In genomic region chr3:96277428-96277799, GRCm38 (mm10) we compare ENCODE assay signal across 9 mouse cellular contexts. TPM values are rescaled to one million over a fixed set of nuclear protein-coding genes. Genes with fewer than 3 reads are reported as not detected.
DNase-seq lines count a peak whose midpoint lies in the region; ATAC-seq and TF ChIP-seq lines count a peak whose summit lies in the region.
"Had no signal": no experiment of that assay in that cellular context is flagged by ENCODE, and none has a peak within 500 bp of the region (broad histone marks: within the 10 kb centered on the region; RNA-seq: fewer than 3 reads in every experiment).

No protein-coding gene starts in this region.

- WGBS in heart, embryonic 16.5 days = 12% methylated on average over 8 of the region's 8 CpGs
- WGBS in limb, embryonic 13.5 days = 19% methylated on average over 8 of the region's 8 CpGs
- WGBS in midbrain, postnatal 0 days = 13% methylated on average over 8 of the region's 8 CpGs

- peak overlapping the region; percentile 36 for H3K27ac ChIP-seq in heart, embryonic 16.5 days (ENCODE audit: low read length)
- H3K27ac ChIP-seq in limb, embryonic 13.5 days = peak overlapping the region; percentile 88
- H3K27ac ChIP-seq in midbrain, postnatal 0 days (ENCODE audit: low read depth, low read length) = peak overlapping the region; percentile 69; the same call in 1 of the 2 replicates

- H3K4me1 ChIP-seq in heart, embryonic 16.5 days (ENCODE audit: control insufficient read depth, insufficient read depth, low read length) = peaks cover 7% of the 10 kb centered on the region
- H3K4me1 ChIP-seq in limb, embryonic 13.5 days = peaks cover 6% of the 10 kb centered on the region; the same call in 1 of the 2 replicates
- no peaks in the 10 kb centered on the region for H3K4me1 ChIP-seq in midbrain, postnatal 0 days (ENCODE audit: insufficient read depth, low read length)

- H3K36me3 ChIP-seq in heart, embryonic 16.5 days (ENCODE audit: control insufficient read depth, insufficient read depth) = no peaks in the 10 kb centered on the region
- H3K36me3 ChIP-seq in limb, embryonic 13.5 days = no peaks in the 10 kb centered on the region
- H3K36me3 ChIP-seq in midbrain, postnatal 0 days (ENCODE audit: insufficient read depth, low read length) = no peaks in the 10 kb centered on the region

- peak; percentile 30 for DNase-seq in urinary bladder, postnatal 25 days (ENCODE audit: low spot score)
- no peak for DNase-seq in urinary bladder, postnatal 14 days (ENCODE audit: low spot score)
- peak; percentile 63 to 64 for DNase-seq in cerebellum, postnatal 10 days
- peak; percentile 32 for DNase-seq in midbrain, postnatal 0 days (ENCODE audit: low spot score)
- DNase-seq in testis, postnatal 10 days (ENCODE audit: low spot score) = peak; percentile 60
- DNase-seq in gastrocnemius, postnatal 10 days = no peak

- peak overlapping the region; percentile 98 for H3K4me2 ChIP-seq in heart, embryonic 16.5 days (ENCODE audit: low read depth, low read length)
- peak overlapping the region; percentile 81 for H3K4me2 ChIP-seq in limb, embryonic 13.5 days (replicated peaks)
- peak overlapping the region; percentile 60 for H3K4me2 ChIP-seq in midbrain, postnatal 0 days (ENCODE audit: low read depth, low read length, poor library complexity, severe bottlenecking)

- peak overlapping the region; percentile 68 for H3K9ac ChIP-seq in heart, embryonic 16.5 days (ENCODE audit: low read length)
- peak overlapping the region; percentile 73 for H3K9ac ChIP-seq in limb, embryonic 13.5 days
- H3K9ac ChIP-seq in midbrain, postnatal 0 days (replicated peaks; ENCODE audit: low read length, poor library complexity, severe bottlenecking) = peak overlapping the region; percentile 44; the same call in 1 of the 2 replicates

- no peak; the same call in 1 of the 2 replicates for TF ChIP-seq CTCF in midbrain, postnatal 0 days (IDR thresholded peaks at IDR 0.05)

- no peaks in the 10 kb centered on the region for H3K9me3 ChIP-seq in heart, embryonic 16.5 days (replicated peaks; ENCODE audit: control insufficient read depth, low read length)
- no peaks in the 10 kb centered on the region for H3K9me3 ChIP-seq in limb, embryonic 13.5 days
- no peaks in the 10 kb centered on the region for H3K9me3 ChIP-seq in midbrain, postnatal 0 days (ENCODE audit: low read length)

- ATAC-seq in heart, embryonic 16.5 days (replicated peaks; ENCODE audit: extremely low read depth, insufficient read depth, low FRiP score) = no peak; the same call in 1 of the 2 replicates
- no peak for ATAC-seq in limb, embryonic 13.5 days (ENCODE audit: low FRiP score, low read depth)
- ATAC-seq in midbrain, postnatal 0 days (ENCODE audit: low FRiP score) = no peak

- H3K4me3 ChIP-seq in heart, embryonic 16.5 days (ENCODE audit: low read length) = peak overlapping the region; percentile 69
- peak overlapping the region; percentile 52 for H3K4me3 ChIP-seq in limb, embryonic 13.5 days
- H3K4me3 ChIP-seq in midbrain, postnatal 0 days (ENCODE audit: low read depth, low read length) = peak overlapping the region; percentile 39

- no peaks in the 10 kb centered on the region for H3K27me3 ChIP-seq in heart, embryonic 16.5 days (ENCODE audit: control insufficient read depth, insufficient read depth, low read length)
- H3K27me3 ChIP-seq in limb, embryonic 13.5 days = peaks cover 3% of the 10 kb centered on the region
- H3K27me3 ChIP-seq in midbrain, postnatal 0 days (ENCODE audit: insufficient read depth, low read length) = no peaks in the 10 kb centered on the region

RNA-seq across cellular contexts. Expression of gene Hist2h2bb, which starts 7.9 kb away (rescaled TPM):
- 3.7 and 4.1 TPM in 2 replicates for polyA plus RNA-seq in heart, embryonic 16.5 days (2015; fragmentation: Nextera tagmentation; extraction: Ambion mirVana)
- polyA plus RNA-seq in limb, embryonic 13.5 days (2015; fragmentation: Nextera tagmentation; extraction: Ambion mirVana) = 13.3 and 15.5 TPM in 2 replicates
- 162 and 343 TPM in 2 replicates for total RNA-seq in midbrain, postnatal 0 days (2014; rRNA removed)
- polyA plus RNA-seq in midbrain, postnatal 0 days (2015; fragmentation: Nextera tagmentation; extraction: Ambion mirVana) = 1.0 and 1.7 TPM in 2 replicates
- 100 to 1,000 TPM; 371 to 420 TPM for total RNA-seq in gastrocnemius, postnatal 10 days (2021)

RNA-seq across cellular contexts. Expression of gene Hist2h3b, which starts 9.0 kb away (rescaled TPM):
- 17.2 and 25.2 TPM in 2 replicates for polyA plus RNA-seq in heart, embryonic 16.5 days (2015; fragmentation: Nextera tagmentation; extraction: Ambion mirVana)
- polyA plus RNA-seq in limb, embryonic 13.5 days (2015; fragmentation: Nextera tagmentation; extraction: Ambion mirVana) = 85.5 and 91.9 TPM in 2 replicates
- 684 and 1,135 TPM in 2 replicates for total RNA-seq in midbrain, postnatal 0 days (2014; rRNA removed)
- polyA plus RNA-seq in midbrain, postnatal 0 days (2015; fragmentation: Nextera tagmentation; extraction: Ambion mirVana) = 6.2 and 8.3 TPM in 2 replicates
- 100 to 1,000 TPM; 371 to 396 TPM for total RNA-seq in gastrocnemius, postnatal 10 days (2021)

RNA-seq across cellular contexts. Expression of gene Hist2h4, which starts 14.3 kb away (rescaled TPM):
- 2.4 and 5.8 TPM in 2 replicates for polyA plus RNA-seq in heart, embryonic 16.5 days (2015; fragmentation: Nextera tagmentation; extraction: Ambion mirVana)
- 15.5 and 16.9 TPM in 2 replicates for polyA plus RNA-seq in limb, embryonic 13.5 days (2015; fragmentation: Nextera tagmentation; extraction: Ambion mirVana)
- total RNA-seq in midbrain, postnatal 0 days (2014; rRNA removed) = 109 and 118 TPM in 2 replicates
- 5.3 and 6.1 TPM in 2 replicates for polyA plus RNA-seq in midbrain, postnatal 0 days (2015; fragmentation: Nextera tagmentation; extraction: Ambion mirVana)
- total RNA-seq in gastrocnemius, postnatal 10 days (2021) = 10 to 100 TPM; 40.0 to 46.5 TPM

RNA-seq across cellular contexts. Expression of gene Fcgr1, which starts 16.4 kb away (rescaled TPM):
- 1.6 and 2.5 TPM in 2 replicates for polyA plus RNA-seq in heart, embryonic 16.5 days (2015; fragmentation: Nextera tagmentation; extraction: Ambion mirVana)
- polyA plus RNA-seq in limb, embryonic 13.5 days (2015; fragmentation: Nextera tagmentation; extraction: Ambion mirVana) = 1.7 TPM in 2 replicates
- 0.60 and 1.3 TPM in 2 replicates for total RNA-seq in midbrain, postnatal 0 days (2014; rRNA removed)
- polyA plus RNA-seq in midbrain, postnatal 0 days (2015; fragmentation: Nextera tagmentation; extraction: Ambion mirVana) = 1.5 TPM in 2 replicates
- total RNA-seq in gastrocnemius, postnatal 10 days (2021) = 1 to 10 TPM in 1 of 2 experiments, under 1 TPM in 1; 0.56 to 1.2 TPM

RNA-seq across cellular contexts. Expression of gene Hist2h3c1, which starts 30.9 kb away (rescaled TPM):
- polyA plus RNA-seq in heart, embryonic 16.5 days (2015; fragmentation: Nextera tagmentation; extraction: Ambion mirVana) = 0.76 and 1.2 TPM in 2 replicates
- polyA plus RNA-seq in limb, embryonic 13.5 days (2015; fragmentation: Nextera tagmentation; extraction: Ambion mirVana) = 0.73 TPM in 1 of 2 replicates, not detected in the other
- total RNA-seq in midbrain, postnatal 0 days (2014; rRNA removed) = 2.8 TPM in 1 of 2 replicates, not detected in the other
- 0.11 and 0.32 TPM in 2 replicates for polyA plus RNA-seq in midbrain, postnatal 0 days (2015; fragmentation: Nextera tagmentation; extraction: Ambion mirVana)
- total RNA-seq in gastrocnemius, postnatal 10 days (2021) = 1 to 10 TPM in 1 of 2 experiments, under 1 TPM in 1; 0.43 to 1.8 TPM
- polyA plus RNA-seq: gonadal fat pad, adult 2 months had no signal

Comparison
In these comparisons a context has a peak if more than half of its experiments do, and no peak if none do; other contexts are left out.
1. DNase-seq: peak in urinary bladder, postnatal 25 days (single experiment), cerebellum, postnatal 10 days (2 of 2), midbrain, postnatal 0 days (single experiment) and testis, postnatal 10 days (single experiment); none in urinary bladder, postnatal 14 days (single experiment) and gastrocnemius, postnatal 10 days (single experiment).
2. H3K27ac ChIP-seq: peak in every context shown above with its lines; median percentile 88 in limb, embryonic 13.5 days; 69 in midbrain, postnatal 0 days; 36 in heart, embryonic 16.5 days.
3. Peak in every context shown above with its lines, with median percentiles within 50 percentile points of each other: H3K4me2 ChIP-seq, H3K4me3 ChIP-seq and H3K9ac ChIP-seq.